Mouse (Mus musculus): Measurements from ENCODE around the gene Mterf4.

Gene Mterf4

GRCm38 (mm10) chr1:93267207-93267606, 38.5 kb downstream of the Mterf4 start:
- no peak for DNase-seq

DNA sequence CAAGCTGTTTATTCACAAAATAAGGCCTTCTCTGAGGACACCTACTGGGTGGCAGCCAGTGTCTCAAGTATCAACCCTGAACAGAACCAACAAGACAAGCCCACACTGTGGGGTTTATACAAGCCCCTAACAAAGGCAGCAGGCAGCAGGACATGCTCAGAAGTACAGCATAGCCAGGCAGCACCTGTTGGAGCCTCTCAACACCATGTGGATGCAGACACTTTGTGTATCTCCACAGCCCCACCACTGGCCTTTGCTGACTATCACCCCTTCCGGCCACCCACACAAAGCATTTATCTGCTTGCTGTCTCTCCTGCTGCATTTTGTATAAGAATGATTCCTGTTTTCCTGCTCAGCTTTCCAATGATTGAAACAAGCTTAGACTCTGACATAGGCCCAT, 48.2 kb downstream of the Mterf4 start:
- DNase-seq = no peak

- DNase-seq = no peak
These were observed 50.0 kb downstream of the Mterf4 start for GRCm38 (mm10) chr1:93255761-93256160.

- no peak for DNase-seq
These were observed 53.1 kb downstream of the Mterf4 start for GRCm38 (mm10) chr1:93252586-93252985.
